Mouse (Mus musculus) liver, adult 2 months (tissue): ENCODE results near the gene Fgfr2.

Experiments used
- CTCF ChIP-seq: fragments of 200-500 bp; IDR thresholded peaks from 2 replicates; pipeline ENCODE4 v1.5.1; 2011; ENCODE audit warnings: low read depth, low read length, control low read depth
- POLR2A ChIP-seq: fragments of 200-500 bp; IDR thresholded peaks from 2 replicates; pipeline ENCODE4 v1.6.1; 2011; ENCODE audit warnings: low read length, control low read depth; ENCODE audit not compliant: insufficient read depth; ENCODE audit errors: extremely low read depth

DNA sequence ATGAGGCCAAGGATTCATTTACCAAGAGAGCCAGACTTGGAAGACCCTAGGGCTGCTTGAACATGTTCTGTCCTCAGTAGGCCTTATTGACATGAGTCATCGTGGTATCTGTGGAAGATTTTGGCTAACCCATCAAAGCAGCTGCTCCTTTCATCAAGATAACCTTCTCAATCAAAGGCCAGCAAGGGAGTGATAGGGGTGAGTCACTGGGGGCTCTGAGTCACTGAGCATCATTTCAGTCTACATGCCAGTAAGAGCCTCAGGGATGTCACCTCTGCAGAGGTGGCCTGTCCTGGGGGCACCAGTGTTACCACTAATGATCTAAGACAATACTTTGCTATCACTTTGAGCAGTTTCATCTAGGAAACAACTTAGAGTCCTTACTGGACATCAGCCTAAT, 1292.9 kb downstream of the Fgfr2 start:
- TF ChIP-seq POLR2A (no peak), CTCF (no peak)
